Mouse (Mus musculus) midbrain, embryonic 14.5 days (tissue): ENCODE measurements around the gene Gm17359. TPM values are rescaled to one million over a fixed set of nuclear protein-coding genes. Genes with fewer than 3 reads are reported as not detected.

Experiments
- ATAC-seq: fragments of 200-750 bp; cut with Nextera tagmentation; 2 replicates; pipeline ENCODE4 v1.8.0; 2017; ENCODE audit warnings: moderate number of reproducible peaks, moderate library complexity; ENCODE audit not compliant: low FRiP score, low TSS enrichment
- DNase-seq: peaks from one replicate; pipeline ENCODE4 v3.0.0-alpha.2; 2015
- H3K27ac ChIP-seq: fragments of 300-500 bp; sonication (generic); replicated peaks from 2 replicates; pipeline ENCODE4 v1.5.1; 2014; ENCODE audit warnings: mild to moderate bottlenecking, low read depth, low read length, moderate library complexity
- H3K27me3 ChIP-seq: fragments of 300-500 bp; sonication (generic); 2 replicates; pipeline ENCODE4 v1.6.1; 2014; ENCODE audit warnings: low read length, control low read depth, mixed read lengths; ENCODE audit not compliant: control insufficient read depth, insufficient read depth
- H3K36me3 ChIP-seq: fragments of 300-500 bp; sonication (generic); 2 replicates; pipeline ENCODE4 v1.6.1; 2014; ENCODE audit warnings: low read length, control low read depth; ENCODE audit not compliant: control insufficient read depth, insufficient read depth
- H3K4me1 ChIP-seq: fragments of 300-500 bp; sonication (generic); 2 replicates; pipeline ENCODE4 v1.6.1; 2014; ENCODE audit warnings: mild to moderate bottlenecking, antibody characterized with exemption, low read length, control low read depth; ENCODE audit not compliant: control insufficient read depth, insufficient read depth
- H3K4me2 ChIP-seq: fragments of 300-500 bp; sonication (generic); 2 replicates; pipeline ENCODE4 v1.6.1; 2014; ENCODE audit warnings: mild to moderate bottlenecking, low read length, moderate library complexity
- H3K4me3 ChIP-seq: fragments of 300-500 bp; sonication (generic); replicated peaks from 2 replicates; pipeline ENCODE4 v1.5.1; 2014; ENCODE audit warnings: low read depth, low read length
- H3K9ac ChIP-seq: fragments of 300-500 bp; sonication (generic); replicated peaks from 2 replicates; pipeline ENCODE4 v1.6.1; 2014; ENCODE audit warnings: mild to moderate bottlenecking, low read length, moderate library complexity
- H3K9me3 ChIP-seq: fragments of 300-500 bp; sonication (generic); 2 replicates; pipeline ENCODE4 v1.6.1; 2016; ENCODE audit warnings: low read length, control low read depth, mixed read lengths; ENCODE audit not compliant: control insufficient read depth
- WGBS: fragments of 180-500 bp; shearing (Covaris S2); extraction: QIAGEN DNeasy Blood & Tissue Kit; methylation state at CpG from one replicate; pipeline ENCODE4 v1.1.7; 2014; 5-methylcytosine and 5-hydroxymethylcytosine counted together
- polyA plus RNA-seq: library from polyadenylated mRNA; unstranded; fragments of >200 nt; fragmentation: Nextera tagmentation; extraction: Ambion mirVana; gene quantifications from 2 replicates; pipeline ENCODE4 v1.2.1, GENCODE M21; 2014

The Gm17359 gene
- polyA plus RNA-seq, 1 experiment from 2014 or later, result 0.34 TPM

GRCm38 (mm10) chr3:79501166-79501728, 164.8 kb downstream of the Gm17359 start:
- WGBS, result 66% methylated on average over 2 of the region's 2 CpGs
- no peak overlapping the region for H3K4me3 ChIP-seq
- H3K9me3 ChIP-seq, result no peaks in the 10 kb centered on the region
- no peaks in the 10 kb centered on the region for H3K27me3 ChIP-seq
- H3K4me2 ChIP-seq, result no peak overlapping the region
- no peaks in the 10 kb centered on the region for H3K4me1 ChIP-seq
- H3K27ac ChIP-seq, result no peak overlapping the region
- peaks cover 17% of the 10 kb centered on the region; the same call in 1 of the 2 replicates for H3K36me3 ChIP-seq
- DNase-seq (no peak), ATAC-seq (no peak)
- no peak overlapping the region for H3K9ac ChIP-seq

Other genes with a start within 250 kb of the Gm17359 start
- 14.8 and 15.2 TPM in 2 replicates for gene Rapgef2, start 50.1 kb upstream of the Gm17359 start, polyA plus RNA-seq
- gene Fnip2, start 231.1 kb downstream of the Gm17359 start, polyA plus RNA-seq, result 7.7 and 8.0 TPM in 2 replicates